Mouse (Mus musculus) embryonic fibroblast, embryonic 13.5 days (primary cell): ENCODE measurements around the gene Gm12216. TPM values are rescaled to one million over a fixed set of nuclear protein-coding genes. Genes with fewer than 3 reads are reported as not detected.
"Not testable (repeated sequence)": the region's sequence is repeated elsewhere in the genome, so short reads cannot be mapped to it uniquely, and the experiment has no call there.

Source experiments
- H3K27ac ChIP-seq: 2 replicates; pipeline ENCODE4 v1.5.1; 2012; ENCODE audit warnings: low read length, control low read depth, inconsistent platforms; ENCODE audit not compliant: insufficient read depth
- H3K4me1 ChIP-seq: 2 replicates; pipeline ENCODE4 v1.6.1; 2011; ENCODE audit warnings: low read length; ENCODE audit not compliant: control insufficient read depth, insufficient read depth
- H3K4me3 ChIP-seq: 2 replicates; pipeline ENCODE4 v1.5.1; 2011; ENCODE audit warnings: mild to moderate bottlenecking, control low read depth, low read length; ENCODE audit not compliant: insufficient read depth
- CTCF ChIP-seq: IDR thresholded peaks from 2 replicates; pipeline ENCODE4 v1.5.1; 2011; ENCODE audit warnings: mild to moderate bottlenecking, control low read depth, low read length, moderate library complexity, borderline replicate concordance; ENCODE audit not compliant: insufficient read depth
- POLR2A ChIP-seq: IDR thresholded peaks from 2 replicates; pipeline ENCODE4 v1.6.1; 2011; ENCODE audit warnings: low read depth, mild to moderate bottlenecking, control low read depth, low read length, moderate library complexity
- polyA plus RNA-seq: library from polyadenylated mRNA; stranded (reverse); fragments of >200 nt; gene quantifications from 2 replicates; pipeline ENCODE4 v1.2.4, GENCODE M21; 2011; ENCODE audit warnings: low read depth; ENCODE audit not compliant: missing spikeins, insufficient read length

The Gm12216 gene
- polyA plus RNA-seq, 1 experiment, result not detected

GRCm38 (mm10) chr11:53893451-53893850 is 34.4 kb upstream of the Gm12216 start:
- Histone ChIP-seq H3K27ac (no peak overlapping the region), H3K4me1 (no peaks in the 10 kb centered on the region; the same call in 1 of the 2 replicates), H3K4me3 (no peak overlapping the region)
- TF ChIP-seq CTCF (no peak), POLR2A (no peak)

GRCm38 (mm10) chr11:53892716-53893416 is 33.8 kb upstream of the Gm12216 start:
- TF ChIP-seq CTCF (no peak), POLR2A (no peak)
- Histone ChIP-seq H3K27ac (no peak overlapping the region), H3K4me1 (no peaks in the 10 kb centered on the region; the same call in 1 of the 2 replicates), H3K4me3 (no peak overlapping the region)

DNA sequence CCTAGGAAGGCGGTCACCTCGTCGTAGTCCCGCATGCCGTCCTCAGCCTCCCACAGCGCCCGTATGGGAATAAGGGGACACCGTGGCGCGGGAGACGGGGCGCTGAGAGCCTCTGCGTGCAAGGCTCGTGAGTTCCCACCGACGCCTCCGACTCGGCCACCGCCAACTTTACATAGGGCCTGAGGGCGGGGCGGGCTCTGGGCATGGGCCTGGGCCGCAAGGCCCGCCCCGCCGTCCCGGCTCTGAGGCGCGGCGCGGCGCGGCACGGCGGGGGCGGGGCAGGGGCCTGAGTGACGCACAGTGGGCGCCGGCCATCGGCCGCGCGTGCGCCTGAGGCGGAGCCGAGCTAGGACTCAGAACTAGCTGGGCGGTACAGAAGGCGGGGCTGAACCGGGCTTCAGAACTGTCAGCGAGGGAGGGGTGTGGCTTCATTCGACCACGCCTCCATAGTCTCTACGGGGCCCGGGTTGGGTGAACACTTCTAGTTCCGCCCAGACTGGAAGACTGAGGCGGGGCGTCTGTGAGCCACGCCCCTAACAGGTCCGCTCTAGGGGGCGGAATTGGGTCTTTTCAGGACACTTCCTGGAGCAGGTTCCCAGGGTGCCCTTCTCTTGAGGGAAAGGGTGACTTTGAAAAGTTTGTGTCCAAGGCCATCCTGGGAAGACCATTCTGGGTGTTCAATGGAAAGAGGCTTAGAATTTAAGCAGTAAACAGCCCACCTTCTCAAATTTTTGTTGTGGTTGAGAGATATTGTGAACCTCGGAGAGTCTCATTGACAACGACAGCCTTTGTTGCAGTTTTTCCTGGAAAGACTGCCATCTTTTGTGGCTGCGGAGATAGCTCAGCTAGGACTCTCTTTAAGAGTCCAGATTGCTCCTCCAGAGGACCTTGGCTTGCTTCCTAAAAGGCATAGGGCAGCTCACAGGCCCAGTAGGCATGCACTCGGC is 32.7 kb upstream of the Gm12216 start, which contains the start of gene Slc22a5:
TSS of gene Slc22a5 (minus strand) at position 156 of the 947 bp plus-strand sequence.
- TF ChIP-seq POLR2A (peak; percentile 82), CTCF (no peak)
- Histone ChIP-seq H3K27ac (no peak within 1 kb of the TSS), H3K4me3 (peak within 1 kb of the TSS; percentile 67), H3K4me1 (no peaks in the 10 kb centered on the region; the same call in 1 of the 2 replicates)

- Histone ChIP-seq H3K27ac (no peak overlapping the region), H3K4me3 (peak overlapping the region; percentile 67), H3K4me1 (no peaks in the 10 kb centered on the region; the same call in 1 of the 2 replicates)
- TF ChIP-seq CTCF (no peak), POLR2A (no peak)
These were observed 31.9 kb upstream of the Gm12216 start for GRCm38 (mm10) chr11:53890906-53891504.

- H3K27ac ChIP-seq, result no peak overlapping the region
- no peaks in the 10 kb centered on the region; the same call in 1 of the 2 replicates for H3K4me1 ChIP-seq
- peak overlapping the region; percentile 67; the same call in 1 of the 2 replicates for H3K4me3 ChIP-seq
- TF ChIP-seq CTCF (no peak), POLR2A (no peak)
These were observed 31.2 kb upstream of the Gm12216 start for GRCm38 (mm10) chr11:53890225-53890624.

- TF ChIP-seq CTCF (no peak), POLR2A (no peak)
- no peak overlapping the region for H3K27ac ChIP-seq
- no peaks in the 10 kb centered on the region; the same call in 1 of the 2 replicates for H3K4me1 ChIP-seq
- H3K4me3 ChIP-seq, result no peak overlapping the region
These were observed 30.1 kb upstream of the Gm12216 start for GRCm38 (mm10) chr11:53889091-53889645.

GRCm38 (mm10) chr11:53888242-53888641 is 29.2 kb upstream of the Gm12216 start:
- no peak overlapping the region for H3K27ac ChIP-seq
- TF ChIP-seq CTCF (no peak), POLR2A (no peak)
- H3K4me1 ChIP-seq, result no peaks in the 10 kb centered on the region; the same call in 1 of the 2 replicates
- no peak overlapping the region for H3K4me3 ChIP-seq

DNA sequence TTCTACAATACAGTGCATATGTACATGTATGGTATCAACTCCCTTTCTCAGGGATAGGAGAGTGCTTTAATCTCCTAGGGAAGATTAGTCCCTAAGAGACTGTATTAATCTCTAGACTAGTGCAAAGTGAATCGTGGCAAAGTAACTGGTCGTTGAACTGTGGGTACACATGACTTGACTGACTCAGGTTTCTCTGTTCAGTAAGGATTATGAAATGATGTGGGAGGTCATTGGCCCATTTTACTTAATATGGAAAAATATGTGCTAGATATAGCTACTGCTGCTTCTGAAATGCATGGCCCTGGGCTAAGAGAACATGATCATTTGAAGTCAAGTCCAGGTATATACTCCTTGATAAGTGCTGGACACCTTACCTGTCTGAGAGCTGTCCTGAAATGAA is 24.2 kb upstream of the Gm12216 start:
- Histone ChIP-seq H3K27ac (no peak overlapping the region), H3K4me3 (no peak overlapping the region), H3K4me1 (no peaks in the 10 kb centered on the region)
- TF ChIP-seq POLR2A, result no peak
- no peak for TF ChIP-seq CTCF

- H3K4me3 ChIP-seq, H3K27ac ChIP-seq, H3K4me1 ChIP-seq: not testable (repeated sequence)
These were observed 19.0 kb upstream of the Gm12216 start for GRCm38 (mm10) chr11:53878096-53878495.

- no peak for TF ChIP-seq CTCF
- Histone ChIP-seq H3K4me1 (no peaks in the 10 kb centered on the region), H3K4me3 (no peak overlapping the region)
These were observed 17.4 kb upstream of the Gm12216 start for GRCm38 (mm10) chr11:53876488-53876887.

More at GRCm38 (mm10) chr11:53876488-53876887, 17.4 kb upstream of the Gm12216 start:
- H3K27ac ChIP-seq, result no peak overlapping the region
